Mouse (Mus musculus) limb, embryonic 15.5 days (tissue): Measurements from ENCODE around the gene Cdan1. TPM values are rescaled to one million over a fixed set of nuclear protein-coding genes. Genes with fewer than 3 reads are reported as not detected.
A peak's percentile ranks its signal among the peaks of the same experiment; 100 is the strongest.

Experiments used
- ATAC-seq: fragments of 200-750 bp; cut with Nextera tagmentation; 2 replicates; pipeline ENCODE4 v1.8.0; 2017; ENCODE audit warnings: low read depth, moderate TSS enrichment; ENCODE audit not compliant: insufficient number of reproducible peaks, low FRiP score, low TSS enrichment
- H3K27ac ChIP-seq: fragments of 300-500 bp; sonication (generic); 2 replicates; pipeline ENCODE4 v1.5.1; 2015; ENCODE audit warnings: moderate library complexity, mild to moderate bottlenecking, inconsistent platforms
- H3K27me3 ChIP-seq: fragments of 300-500 bp; sonication (generic); 2 replicates; pipeline ENCODE4 v1.6.1; 2015; ENCODE audit warnings: inconsistent platforms
- H3K36me3 ChIP-seq: fragments of 300-500 bp; sonication (generic); 2 replicates; pipeline ENCODE4 v1.6.1; 2015; ENCODE audit warnings: inconsistent platforms
- H3K4me1 ChIP-seq: fragments of 300-500 bp; sonication (generic); 2 replicates; pipeline ENCODE4 v1.6.1; 2015; ENCODE audit warnings: inconsistent platforms
- H3K4me2 ChIP-seq: fragments of 300-500 bp; sonication (generic); 2 replicates; pipeline ENCODE4 v1.6.1; 2015; ENCODE audit warnings: mild to moderate bottlenecking, inconsistent platforms
- H3K4me3 ChIP-seq: fragments of 300-500 bp; sonication (generic); 2 replicates; pipeline ENCODE4 v1.5.1; 2015; ENCODE audit warnings: mild to moderate bottlenecking, inconsistent platforms
- H3K9ac ChIP-seq: fragments of 300-500 bp; sonication (generic); 2 replicates; pipeline ENCODE4 v1.6.1; 2015; ENCODE audit warnings: inconsistent platforms
- H3K9me3 ChIP-seq: fragments of 300-500 bp; sonication (generic); 2 replicates; pipeline ENCODE4 v1.6.1; 2016; ENCODE audit warnings: inconsistent platforms
- WGBS: fragments of 180-500 bp; shearing (Covaris S2); methylation state at CpG from one replicate; pipeline ENCODE4 v1.1.7; 2015; 5-methylcytosine and 5-hydroxymethylcytosine counted together
- polyA plus RNA-seq: library from polyadenylated mRNA; unstranded; fragments of >200 nt; fragmentation: Nextera tagmentation; extraction: Ambion mirVana; gene quantifications from 2 replicates; pipeline ENCODE4 v1.2.1, GENCODE M21; 2015

Gene Cdan1
- polyA plus RNA-seq, 1 experiment from 2014 or later = 6.2 TPM

- no peak for ATAC-seq
- 49% methylated on average over 7 of the region's 7 CpGs for WGBS
- peak overlapping the region; percentile 85; the same call in 1 of the 2 replicates for H3K9ac ChIP-seq
Observed at GRCm38 (mm10) chr2:120731877-120732530, 117.9 kb downstream of the Cdan1 start.

DNA sequence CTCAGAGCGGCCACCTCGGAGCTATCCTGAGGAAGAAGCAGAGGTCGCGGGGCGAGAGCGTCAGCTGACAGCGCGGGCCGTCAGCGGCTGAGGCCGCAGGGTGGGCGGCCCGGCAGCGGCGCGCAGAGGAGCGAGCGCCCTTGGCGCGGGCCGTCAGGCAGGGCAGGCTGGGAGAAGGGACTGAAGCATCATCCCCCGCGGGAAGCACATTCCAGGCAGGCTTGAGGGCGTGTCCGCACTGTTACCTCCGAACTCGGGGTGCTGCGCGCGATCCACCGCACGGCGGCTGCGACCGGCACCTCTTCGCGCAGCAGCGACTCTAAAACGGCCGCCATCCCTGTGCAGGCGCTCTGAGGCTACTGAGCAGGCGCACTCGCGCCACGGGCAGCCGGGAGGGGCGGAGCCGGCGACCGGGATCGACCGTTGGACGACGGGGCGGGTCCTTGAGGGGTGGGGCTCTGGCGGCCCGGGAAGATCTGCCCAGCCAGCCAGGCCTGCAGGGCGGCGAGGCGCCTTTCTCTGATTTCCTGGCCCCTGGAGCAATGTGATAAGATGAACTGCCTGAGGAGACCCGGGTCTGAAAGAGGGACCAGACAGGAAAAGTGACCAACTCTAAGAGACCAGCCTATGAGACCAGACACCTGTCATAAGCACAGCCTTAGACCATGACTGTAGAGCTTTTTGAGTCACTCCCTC, 118.6 kb downstream of the Cdan1 start:
- H3K4me1 ChIP-seq = peaks cover 28% of the 10 kb centered on the region
- H3K4me2 ChIP-seq = peak overlapping the region; percentile 87
- H3K4me3 ChIP-seq = peak overlapping the region; percentile 88
- H3K36me3 ChIP-seq = peaks cover 24% of the 10 kb centered on the region
- no peaks in the 10 kb centered on the region for H3K9me3 ChIP-seq
- peak; percentile 97 for ATAC-seq
- peak overlapping the region; percentile 96 for H3K27ac ChIP-seq
- no peaks in the 10 kb centered on the region for H3K27me3 ChIP-seq
- H3K9ac ChIP-seq = peak overlapping the region; percentile 85
- under 1% methylated on average over 61 of the region's 61 CpGs for WGBS

More at GRCm38 (mm10) chr2:120731877-120732530, 117.9 kb downstream of the Cdan1 start:
- peaks cover 28% of the 10 kb centered on the region for H3K4me1 ChIP-seq
- no peaks in the 10 kb centered on the region for H3K27me3 ChIP-seq
- H3K4me3 ChIP-seq = peak overlapping the region; percentile 88
- H3K4me2 ChIP-seq = peak overlapping the region; percentile 87
- peak overlapping the region; percentile 96 for H3K27ac ChIP-seq
- no peaks in the 10 kb centered on the region for H3K9me3 ChIP-seq
- H3K36me3 ChIP-seq = peaks cover 17% of the 10 kb centered on the region

DNA sequence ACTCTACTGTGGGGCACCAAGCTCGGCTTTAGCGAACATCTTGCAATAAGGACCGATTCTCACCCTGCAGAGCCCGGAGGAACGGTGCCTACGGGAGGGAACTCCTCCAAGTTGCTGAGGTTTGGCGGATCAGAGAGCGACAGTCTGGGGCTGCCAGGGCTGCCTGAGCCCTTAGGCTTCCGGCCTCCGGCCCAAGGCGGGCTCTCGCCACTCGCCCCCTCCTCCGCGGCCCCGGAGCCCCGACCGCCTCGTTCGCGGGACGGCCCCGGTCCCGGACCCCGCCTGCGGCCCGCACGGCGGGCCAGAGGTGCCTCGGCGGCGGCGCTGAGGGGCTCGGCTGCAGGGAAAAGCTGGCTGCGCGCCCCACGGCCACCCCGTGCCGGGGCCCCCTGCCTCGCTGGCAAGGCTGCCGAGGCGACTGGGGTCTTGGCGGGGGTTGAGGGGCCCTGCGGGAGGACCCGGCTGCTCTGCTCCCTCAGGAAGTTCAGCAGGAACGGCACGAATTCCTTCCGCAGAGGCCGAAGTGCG, 119.2 kb downstream of the Cdan1 start:
- Histone ChIP-seq H3K27ac (peak overlapping the region; percentile 96), H3K9ac (peak overlapping the region; percentile 85), H3K27me3 (no peaks in the 10 kb centered on the region), H3K36me3 (peaks cover 30% of the 10 kb centered on the region), H3K4me3 (peak overlapping the region; percentile 88), H3K9me3 (no peaks in the 10 kb centered on the region), H3K4me2 (peak overlapping the region; percentile 87), H3K4me1 (peaks cover 28% of the 10 kb centered on the region)
- ATAC-seq = no peak; the same call in 1 of the 2 replicates
- 0% methylated on average over 41 of the region's 50 CpGs for WGBS

DNA sequence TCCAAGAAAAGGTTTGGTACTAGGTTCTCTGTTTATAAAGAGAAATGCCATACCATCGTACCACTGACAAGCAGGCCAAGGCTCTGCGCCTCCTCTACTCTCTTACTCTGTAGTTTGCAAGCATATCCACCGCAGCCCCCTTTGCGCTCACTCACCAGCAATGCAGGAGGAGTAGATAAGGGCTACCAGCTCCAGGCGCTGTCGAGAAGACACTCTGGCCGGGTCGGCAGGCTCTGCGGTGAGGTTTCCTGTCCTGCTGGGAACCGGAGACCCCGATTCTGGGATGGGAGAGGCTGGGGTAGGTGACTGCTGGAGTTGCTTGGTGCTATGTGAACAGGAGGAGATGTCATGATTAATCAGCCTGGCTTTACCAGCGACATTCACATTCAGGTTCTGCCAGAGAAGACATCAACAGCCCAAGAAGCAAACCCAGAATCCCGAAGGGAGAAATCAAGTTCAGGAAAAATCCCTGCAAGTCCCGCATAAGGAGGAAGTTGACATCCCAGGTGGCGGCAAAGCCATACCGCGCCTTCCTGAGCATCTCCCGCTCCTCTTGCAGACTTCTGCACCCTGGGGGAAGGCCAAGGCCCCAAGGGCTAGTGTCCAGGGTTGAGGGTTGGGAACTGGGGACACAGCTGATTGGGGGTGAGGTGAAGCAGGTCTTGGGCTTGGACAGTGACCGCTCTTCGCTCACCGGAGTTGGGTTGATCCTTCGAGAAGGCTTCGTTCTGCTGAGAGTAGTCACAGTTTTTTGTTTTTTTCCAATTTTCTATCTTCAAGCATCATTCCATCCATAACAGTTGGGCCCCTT, 119.9 kb downstream of the Cdan1 start:
- H3K9ac ChIP-seq = peak overlapping the region; percentile 85
- H3K36me3 ChIP-seq = peaks cover 37% of the 10 kb centered on the region
- H3K9me3 ChIP-seq = no peaks in the 10 kb centered on the region
- no peaks in the 10 kb centered on the region for H3K27me3 ChIP-seq
- peak overlapping the region; percentile 96; the same call in 1 of the 2 replicates for H3K27ac ChIP-seq
- no peak for ATAC-seq
- peaks cover 28% of the 10 kb centered on the region for H3K4me1 ChIP-seq
- H3K4me3 ChIP-seq = peak overlapping the region; percentile 88
- H3K4me2 ChIP-seq = peak overlapping the region; percentile 87
- 7% methylated on average over 23 of the region's 23 CpGs for WGBS

- Histone ChIP-seq H3K27me3 (no peaks in the 10 kb centered on the region), H3K4me2 (no peak overlapping the region), H3K4me3 (no peak overlapping the region), H3K4me1 (peaks cover 9% of the 10 kb centered on the region), H3K36me3 (peaks cover 92% of the 10 kb centered on the region), H3K9ac (no peak overlapping the region), H3K27ac (no peak overlapping the region), H3K9me3 (no peaks in the 10 kb centered on the region)
- ATAC-seq = no peak
- WGBS = 85% methylated on average over 6 of the region's 6 CpGs
Observed at GRCm38 (mm10) chr2:120724176-120724575, 125.8 kb downstream of the Cdan1 start.

DNA sequence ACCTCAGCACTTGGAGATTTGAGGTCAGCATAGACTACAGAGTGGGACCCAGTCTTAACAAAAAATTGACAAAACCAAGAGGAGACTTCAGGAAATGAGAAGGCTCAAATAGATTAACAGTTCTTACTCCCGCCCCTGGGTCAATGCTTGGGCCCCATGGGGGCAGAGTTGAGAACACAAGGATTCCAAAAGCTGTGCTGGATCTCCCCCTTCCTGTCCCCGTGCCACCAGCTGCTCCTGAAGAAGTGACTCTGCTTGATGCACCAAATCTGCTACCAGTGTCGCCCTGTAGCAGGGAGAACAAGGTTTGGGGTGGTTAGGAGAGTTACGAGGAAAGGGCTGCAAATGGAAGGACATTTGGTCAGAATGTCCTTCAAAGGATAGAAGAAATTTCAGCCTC, 126.3 kb downstream of the Cdan1 start:
- H3K27ac ChIP-seq = no peak overlapping the region
- no peak overlapping the region for H3K4me3 ChIP-seq
- no peaks in the 10 kb centered on the region for H3K27me3 ChIP-seq
- H3K36me3 ChIP-seq = peaks cover 96% of the 10 kb centered on the region
- ATAC-seq = no peak
- no peak overlapping the region for H3K9ac ChIP-seq
- WGBS = 74% methylated on average over 4 of the region's 4 CpGs
- H3K4me2 ChIP-seq = no peak overlapping the region
- H3K9me3 ChIP-seq = no peaks in the 10 kb centered on the region
- H3K4me1 ChIP-seq = peaks cover 4% of the 10 kb centered on the region; the same call in 1 of the 2 replicates

GRCm38 (mm10) chr2:120722491-120722890, 127.4 kb downstream of the Cdan1 start:
- H3K36me3 ChIP-seq = peaks cover 96% of the 10 kb centered on the region
- H3K4me3 ChIP-seq = no peak overlapping the region
- no peak overlapping the region for H3K27ac ChIP-seq
- H3K4me1 ChIP-seq = no peaks in the 10 kb centered on the region
- no peak for ATAC-seq
- no peak overlapping the region for H3K4me2 ChIP-seq
- no peaks in the 10 kb centered on the region for H3K27me3 ChIP-seq
- 86% methylated on average over 8 of the region's 8 CpGs for WGBS
- H3K9me3 ChIP-seq = no peaks in the 10 kb centered on the region
- no peak overlapping the region for H3K9ac ChIP-seq

GRCm38 (mm10) chr2:120721911-120722310, 128.0 kb downstream of the Cdan1 start:
- Histone ChIP-seq H3K9ac (no peak overlapping the region), H3K4me2 (no peak overlapping the region), H3K4me1 (no peaks in the 10 kb centered on the region), H3K27ac (no peak overlapping the region), H3K4me3 (no peak overlapping the region), H3K9me3 (no peaks in the 10 kb centered on the region), H3K36me3 (peaks cover 97% of the 10 kb centered on the region), H3K27me3 (no peaks in the 10 kb centered on the region)
- no peak for ATAC-seq
- 92% methylated on average over 2 of the region's 2 CpGs for WGBS

DNA sequence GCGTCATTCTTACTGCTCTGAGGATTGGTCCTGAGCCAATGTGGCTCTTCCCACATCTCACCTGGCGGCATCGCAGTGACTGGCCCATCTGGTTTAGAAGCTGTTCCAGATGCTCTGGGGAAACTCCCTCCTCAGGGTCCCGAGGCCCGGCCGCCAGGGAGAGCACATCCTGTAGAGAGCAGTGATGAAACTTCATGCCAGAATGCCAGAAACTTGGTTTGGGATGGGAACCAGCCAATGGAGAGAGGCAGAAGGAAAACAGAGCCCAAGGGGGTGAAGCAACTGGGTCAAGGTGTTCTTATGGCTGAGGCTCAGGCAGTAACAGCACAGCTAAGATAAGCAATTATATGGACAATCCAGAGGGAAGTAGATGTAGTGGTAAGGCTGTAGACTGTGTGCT, 129.1 kb downstream of the Cdan1 start:
- Histone ChIP-seq H3K4me2 (no peak overlapping the region), H3K27ac (no peak overlapping the region), H3K9me3 (no peaks in the 10 kb centered on the region), H3K4me1 (no peaks in the 10 kb centered on the region), H3K4me3 (no peak overlapping the region), H3K36me3 (peaks cover 95% of the 10 kb centered on the region), H3K27me3 (no peaks in the 10 kb centered on the region), H3K9ac (no peak overlapping the region)
- ATAC-seq = no peak
- WGBS = 79% methylated on average over 6 of the region's 6 CpGs

DNA sequence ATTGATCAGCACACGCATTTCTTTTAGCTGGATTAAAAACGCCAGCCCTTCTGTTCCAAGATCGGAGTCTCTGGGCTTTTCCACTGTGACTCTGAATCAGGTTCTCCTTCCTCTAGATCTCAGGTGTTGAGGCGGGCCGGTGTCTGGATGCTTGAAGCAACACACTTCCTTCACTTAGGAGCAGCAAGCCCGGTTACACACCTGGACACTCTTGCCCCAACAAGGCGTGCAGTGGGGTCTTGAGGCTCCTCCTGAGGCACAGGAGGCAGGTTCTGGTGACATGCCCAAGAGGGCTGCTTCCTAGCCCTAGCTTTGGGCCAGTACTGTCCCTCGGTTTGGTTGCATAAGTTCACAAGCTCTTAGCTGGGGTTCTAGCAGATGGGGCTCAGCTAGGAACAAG, 131.4 kb downstream of the Cdan1 start:
- Histone ChIP-seq H3K27me3 (no peaks in the 10 kb centered on the region), H3K9ac (no peak overlapping the region), H3K4me1 (no peaks in the 10 kb centered on the region), H3K36me3 (peaks cover 92% of the 10 kb centered on the region), H3K4me3 (no peak overlapping the region), H3K27ac (no peak overlapping the region), H3K9me3 (no peaks in the 10 kb centered on the region), H3K4me2 (no peak overlapping the region)
- WGBS = 94% methylated on average over 8 of the region's 8 CpGs
- ATAC-seq = no peak

- ATAC-seq = no peak
- H3K4me3 ChIP-seq = no peak overlapping the region
Observed at GRCm38 (mm10) chr2:120713441-120713840, 136.5 kb downstream of the Cdan1 start.

More at GRCm38 (mm10) chr2:120713441-120713840, 136.5 kb downstream of the Cdan1 start:
- Histone ChIP-seq H3K27ac (no peak overlapping the region), H3K9me3 (no peaks in the 10 kb centered on the region), H3K4me1 (no peaks in the 10 kb centered on the region), H3K36me3 (peaks cover 64% of the 10 kb centered on the region), H3K4me2 (no peak overlapping the region), H3K27me3 (no peaks in the 10 kb centered on the region), H3K9ac (no peak overlapping the region)
- 95% methylated on average over 3 of the region's 3 CpGs for WGBS
